Mouse (Mus musculus) embryonic fibroblast, embryonic 13.5 days (primary cell): ENCODE measurements around the gene Cadps. TPM values are rescaled to one million over a fixed set of nuclear protein-coding genes. Genes with fewer than 3 reads are reported as not detected.

ENCODE experiments used
- H3K27ac ChIP-seq: 2 replicates; pipeline ENCODE4 v1.5.1; 2012; ENCODE audit warnings: low read length, control low read depth, inconsistent platforms; ENCODE audit not compliant: insufficient read depth
- H3K4me1 ChIP-seq: 2 replicates; pipeline ENCODE4 v1.6.1; 2011; ENCODE audit warnings: low read length; ENCODE audit not compliant: control insufficient read depth, insufficient read depth
- H3K4me3 ChIP-seq: 2 replicates; pipeline ENCODE4 v1.5.1; 2011; ENCODE audit warnings: mild to moderate bottlenecking, control low read depth, low read length; ENCODE audit not compliant: insufficient read depth
- CTCF ChIP-seq: IDR thresholded peaks from 2 replicates; pipeline ENCODE4 v1.5.1; 2011; ENCODE audit warnings: mild to moderate bottlenecking, control low read depth, low read length, moderate library complexity, borderline replicate concordance; ENCODE audit not compliant: insufficient read depth
- POLR2A ChIP-seq: IDR thresholded peaks from 2 replicates; pipeline ENCODE4 v1.6.1; 2011; ENCODE audit warnings: low read depth, mild to moderate bottlenecking, control low read depth, low read length, moderate library complexity
- polyA plus RNA-seq: library from polyadenylated mRNA; stranded (reverse); fragments of >200 nt; gene quantifications from 2 replicates; pipeline ENCODE4 v1.2.4, GENCODE M21; 2011; ENCODE audit warnings: low read depth; ENCODE audit not compliant: missing spikeins, insufficient read length

The Cadps gene
- polyA plus RNA-seq, 1 experiment: 0.49 TPM

GRCm38 (mm10) chr14:12441019-12441418 lies 381.9 kb downstream of the Cadps start:
- TF ChIP-seq CTCF (no peak), POLR2A (no peak)

GRCm38 (mm10) chr14:12437976-12438375 lies 384.9 kb downstream of the Cadps start:
- TF ChIP-seq CTCF: no peak
- TF ChIP-seq POLR2A: no peak
- no peak overlapping the region for H3K4me3 ChIP-seq
- H3K27ac ChIP-seq: no peak overlapping the region
- H3K4me1 ChIP-seq: no peaks in the 10 kb centered on the region

More at GRCm38 (mm10) chr14:12441019-12441418, 381.9 kb downstream of the Cadps start:
- no peak overlapping the region for H3K4me3 ChIP-seq
- no peaks in the 10 kb centered on the region for H3K4me1 ChIP-seq
- H3K27ac ChIP-seq: no peak overlapping the region

- no peaks in the 10 kb centered on the region for H3K4me1 ChIP-seq
- H3K4me3 ChIP-seq: no peak overlapping the region
- TF ChIP-seq POLR2A: no peak
- no peak for TF ChIP-seq CTCF
- H3K27ac ChIP-seq: no peak overlapping the region
These were observed 385.5 kb downstream of the Cadps start for GRCm38 (mm10) chr14:12437422-12437821.

GRCm38 (mm10) chr14:12436903-12437368 lies 385.9 kb downstream of the Cadps start:
- H3K4me1 ChIP-seq: no peaks in the 10 kb centered on the region
- no peak overlapping the region for H3K27ac ChIP-seq
- H3K4me3 ChIP-seq: no peak overlapping the region
- TF ChIP-seq CTCF (no peak), POLR2A (no peak)

GRCm38 (mm10) chr14:12428021-12428654 lies 394.7 kb downstream of the Cadps start:
- no peak overlapping the region for H3K27ac ChIP-seq

GRCm38 (mm10) chr14:12425311-12425710 lies 397.6 kb downstream of the Cadps start:
- Histone ChIP-seq H3K4me1 (no peaks in the 10 kb centered on the region), H3K4me3 (no peak overlapping the region), H3K27ac (no peak overlapping the region)
- TF ChIP-seq CTCF (no peak), POLR2A (no peak)

More at GRCm38 (mm10) chr14:12428021-12428654, 394.7 kb downstream of the Cadps start:
- no peak for TF ChIP-seq CTCF
- TF ChIP-seq POLR2A: no peak
- no peak overlapping the region for H3K4me3 ChIP-seq
- H3K4me1 ChIP-seq: no peaks in the 10 kb centered on the region

- Histone ChIP-seq H3K4me1 (no peaks in the 10 kb centered on the region), H3K4me3 (no peak overlapping the region), H3K27ac (no peak overlapping the region)
- no peak for TF ChIP-seq CTCF
- TF ChIP-seq POLR2A: no peak
These were observed 412.6 kb downstream of the Cadps start for GRCm38 (mm10) chr14:12410276-12410675.

- H3K27ac ChIP-seq: no peak overlapping the region
- no peak overlapping the region for H3K4me3 ChIP-seq
- H3K4me1 ChIP-seq: no peaks in the 10 kb centered on the region
- TF ChIP-seq CTCF: no peak
- no peak for TF ChIP-seq POLR2A
These were observed 413.1 kb downstream of the Cadps start for GRCm38 (mm10) chr14:12409811-12410210.

- no peak overlapping the region for H3K27ac ChIP-seq
- no peaks in the 10 kb centered on the region for H3K4me1 ChIP-seq
- no peak overlapping the region for H3K4me3 ChIP-seq
- TF ChIP-seq CTCF (no peak), POLR2A (no peak)
These were observed 416.3 kb downstream of the Cadps start for GRCm38 (mm10) chr14:12406588-12406987.

GRCm38 (mm10) chr14:12405201-12405600 lies 417.7 kb downstream of the Cadps start:
- TF ChIP-seq POLR2A (no peak), CTCF (no peak)
- no peak overlapping the region for H3K4me3 ChIP-seq

More at GRCm38 (mm10) chr14:12405201-12405600, 417.7 kb downstream of the Cadps start:
- H3K27ac ChIP-seq: no peak overlapping the region
- H3K4me1 ChIP-seq: no peaks in the 10 kb centered on the region
